Mouse (Mus musculus): ENCODE data around the gene Rnaseh2c.

GRCm38 (mm10) chr19:5559631-5560456 lies 41.8 kb upstream of the Rnaseh2c start:
- no peak for TF ChIP-seq CTCF (IDR thresholded peaks at IDR 0.05; ENCODE audit: low read depth)
- TF ChIP-seq EP300 (optimal IDR thresholded peaks at IDR 0.05): no peak
